Mouse (Mus musculus) spleen, postnatal 0 days (tissue): Measurements from ENCODE around the gene 4930516K23Rik. TPM values are rescaled to one million over a fixed set of nuclear protein-coding genes. Genes with fewer than 3 reads are reported as not detected.

Experiments
- polyA plus RNA-seq: library from polyadenylated mRNA; unstranded; fragments of >200 nt; fragmentation: Nextera tagmentation; extraction: Ambion mirVana; gene quantifications from 2 replicates; pipeline ENCODE4 v1.2.1, GENCODE M21; 2015

The 4930516K23Rik gene
- polyA plus RNA-seq = not detected in 2 replicates

DNA sequence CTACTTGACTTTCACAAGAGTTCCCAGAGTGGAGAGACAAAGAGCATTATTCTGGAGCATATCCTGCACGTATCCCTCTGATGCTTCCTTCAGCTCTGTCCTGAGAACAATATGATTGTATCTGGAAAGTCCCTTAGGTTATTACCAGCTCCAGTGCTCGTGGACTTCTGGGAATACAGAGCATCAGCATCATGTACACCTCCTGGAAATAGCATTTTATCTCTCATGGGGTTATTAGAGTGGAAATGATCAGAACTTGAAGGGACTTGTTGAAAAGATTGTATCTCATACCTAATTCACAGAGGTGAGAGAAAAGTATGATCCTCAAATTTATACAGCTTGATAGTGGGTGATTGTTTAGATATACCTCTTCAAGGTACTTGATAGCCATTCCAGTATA, at the start of gene 4930516K23Rik:
Gene 4930516K23Rik, minus strand, starts transcription at position 101 of the 400 bp plus-strand sequence.

DNA sequence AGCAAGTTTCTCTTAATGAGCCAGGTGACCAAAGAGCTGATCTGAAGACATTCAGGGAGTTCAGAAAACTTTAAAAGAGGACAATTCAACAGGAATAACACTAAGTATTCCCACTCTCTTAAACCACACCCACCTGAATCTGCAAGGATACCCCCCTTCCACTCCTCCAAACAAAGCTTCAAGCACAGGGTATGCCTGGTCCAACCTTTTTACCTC, 43.4 kb upstream of the 4930516K23Rik start, which contains the start of gene Olfr646:
Gene Olfr646, plus strand, starts transcription at position 117 of the 216 bp plus-strand sequence.

DNA sequence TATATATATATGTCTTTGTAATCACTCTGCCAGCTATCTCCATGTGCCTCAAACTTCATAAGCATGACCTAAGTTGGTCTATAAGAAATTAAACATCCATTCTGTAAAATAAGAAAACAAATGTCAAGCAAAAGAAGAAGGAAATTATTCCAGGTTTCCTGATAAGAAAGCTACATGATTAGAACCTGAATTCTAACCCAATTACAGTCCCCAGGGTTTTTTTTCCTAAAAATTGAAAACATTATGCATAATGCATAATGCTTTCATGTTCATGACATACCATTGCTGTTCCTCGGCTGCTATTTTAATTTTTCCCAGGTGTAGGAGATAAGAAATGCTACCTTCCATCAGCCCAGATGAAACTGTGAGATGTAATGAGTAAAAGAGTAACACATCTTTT, 24.1 kb upstream of the 4930516K23Rik start, which contains the start of gene Olfr645:
Gene Olfr645, minus strand, starts transcription at position 101 of the 400 bp plus-strand sequence.

DNA sequence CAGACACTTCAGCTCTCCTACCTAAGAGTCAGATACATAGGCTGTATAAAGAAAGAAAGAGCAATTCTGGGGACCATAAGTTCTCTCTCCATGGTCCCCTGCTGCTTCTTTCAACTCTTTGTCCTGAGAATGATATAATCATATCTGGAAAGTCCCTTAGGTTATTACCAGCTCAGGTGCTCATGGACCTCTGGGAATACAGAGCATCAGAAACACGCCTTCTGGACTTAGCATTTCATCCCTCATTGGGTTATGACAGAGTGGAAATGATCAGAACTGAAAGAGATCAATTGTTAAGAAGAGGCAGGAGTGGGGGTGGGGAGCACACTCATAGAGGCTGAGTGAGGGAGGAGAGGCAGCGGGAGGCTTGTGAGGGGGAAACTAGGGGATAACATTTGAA, 10.5 kb upstream of the 4930516K23Rik start, which contains the start of gene Olfr644:
Gene Olfr644, minus strand, starts transcription at position 101 of the 400 bp plus-strand sequence.

DNA sequence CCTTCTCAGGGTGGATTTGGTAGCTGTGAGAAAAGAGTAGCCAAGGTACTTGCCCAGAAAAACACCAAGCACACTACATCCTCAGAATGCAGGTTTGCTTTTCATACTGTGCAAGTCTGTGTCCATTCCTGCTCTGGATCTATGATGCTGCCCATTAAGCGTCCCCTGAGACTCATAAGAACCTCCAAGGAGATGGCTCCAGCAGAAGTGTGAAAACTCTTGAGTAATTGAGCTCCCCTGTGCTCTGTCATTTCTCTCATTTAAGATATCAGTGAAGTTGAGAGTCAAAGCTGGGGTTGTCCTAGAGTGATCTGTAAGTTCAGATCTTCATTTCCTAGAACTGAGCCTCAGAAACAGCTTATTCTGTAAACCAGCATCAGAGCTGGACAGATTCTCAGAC, 8.7 kb downstream of the 4930516K23Rik start, which contains the start of gene Olfr642:
Gene Olfr642, minus strand, starts transcription at position 101 of the 400 bp plus-strand sequence.

DNA sequence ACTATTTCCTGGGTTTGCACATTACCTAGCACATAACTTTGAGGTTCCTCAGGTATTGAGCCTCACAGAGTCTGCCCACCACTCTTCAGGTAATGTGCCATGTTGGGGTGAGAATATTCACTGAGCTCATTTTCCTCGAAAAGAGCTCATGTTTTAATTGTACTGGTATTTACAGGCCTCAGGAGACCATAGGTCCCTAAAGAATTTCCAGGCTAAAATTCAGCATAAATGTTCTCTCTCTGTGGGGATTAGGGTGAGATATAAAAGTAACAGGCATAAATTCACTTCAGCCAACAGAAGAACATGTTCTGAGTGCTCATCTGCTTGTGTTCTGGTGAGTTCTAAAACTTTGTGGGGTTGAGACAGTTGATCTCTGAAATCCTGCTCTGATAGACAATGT, 26.1 kb downstream of the 4930516K23Rik start, which contains the start of gene Olfr641:
Gene Olfr641, plus strand, starts transcription at position 301 of the 400 bp plus-strand sequence.

DNA sequence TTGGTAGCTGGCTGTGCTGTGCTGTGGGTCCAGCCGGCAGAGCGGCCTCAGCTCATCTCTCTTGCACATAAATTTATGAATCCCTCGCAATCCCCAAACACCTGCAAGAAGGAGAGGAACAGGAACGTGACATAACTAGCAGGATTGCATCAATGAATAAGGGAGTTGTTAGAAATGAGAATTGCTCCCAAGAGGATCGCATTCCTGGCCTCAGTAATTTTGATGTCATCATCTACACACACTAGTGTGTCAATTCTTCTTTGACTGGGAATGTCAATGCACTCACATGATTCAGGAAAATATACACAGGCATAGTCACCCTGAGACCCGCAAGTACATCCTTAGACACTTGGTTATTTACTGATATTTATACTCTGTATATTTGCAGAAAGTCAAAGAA, 35.8 kb downstream of the 4930516K23Rik start, which contains the start of gene Olfr640:
Gene Olfr640, minus strand, starts transcription at position 101 of the 400 bp plus-strand sequence.

DNA sequence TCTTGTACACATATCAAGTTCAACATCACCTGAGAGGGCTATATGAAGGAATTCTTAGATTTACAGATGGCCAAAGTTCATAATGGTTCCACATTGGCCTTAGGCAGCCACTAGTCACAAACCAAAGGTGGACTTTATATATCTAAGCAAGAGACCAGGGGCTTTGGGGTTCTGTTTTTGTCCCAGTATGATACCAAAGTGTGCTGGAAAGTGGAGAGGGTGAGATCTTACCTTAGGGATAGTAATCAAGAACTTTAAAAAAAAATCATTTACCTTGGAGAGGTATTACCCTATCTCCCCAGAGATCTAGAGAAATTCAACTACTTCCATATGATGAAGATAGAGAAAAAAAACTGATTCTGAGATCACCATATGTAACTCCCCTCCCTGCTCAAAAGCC, 44.0 kb downstream of the 4930516K23Rik start, which contains the start of gene Olfr639:
Gene Olfr639, minus strand, starts transcription at position 101 of the 400 bp plus-strand sequence.

Other genes with a start within 250 kb of the 4930516K23Rik start
- 27,857 and 31,285 TPM in 2 replicates for gene Hbb-bt, start 247.4 kb downstream of the 4930516K23Rik start, polyA plus RNA-seq
- 96,477 and 101,005 TPM in 2 replicates for gene Hbb-bs, start 233.3 kb downstream of the 4930516K23Rik start, polyA plus RNA-seq
- gene Hbb-bh2, start 220.9 kb downstream of the 4930516K23Rik start, polyA plus RNA-seq = not detected in 2 replicates
- 1.3 and 1.9 TPM in 2 replicates for gene Hbb-bh1, start 218.3 kb downstream of the 4930516K23Rik start, polyA plus RNA-seq
- 2.9 and 3.0 TPM in 2 replicates for gene Hbb-y, start 208.2 kb downstream of the 4930516K23Rik start, polyA plus RNA-seq
- not detected in 2 replicates for gene Olfr66, start 175.2 kb downstream of the 4930516K23Rik start, polyA plus RNA-seq
- 0.02 TPM in 1 of 2 replicates, not detected in the other for gene Olfr64, start 167.0 kb downstream of the 4930516K23Rik start, polyA plus RNA-seq
- gene Olfr65, start 158.0 kb downstream of the 4930516K23Rik start, polyA plus RNA-seq = not detected in 2 replicates
- gene Olfr631, start 132.6 kb downstream of the 4930516K23Rik start, polyA plus RNA-seq = not detected in 2 replicates
- gene Olfr632, start 127.1 kb downstream of the 4930516K23Rik start, polyA plus RNA-seq = 0.07 TPM in 1 of 2 replicates, not detected in the other
- not detected in 2 replicates for gene Olfr633, start 117.0 kb downstream of the 4930516K23Rik start, polyA plus RNA-seq
- gene Olfr635, start 90.3 kb downstream of the 4930516K23Rik start, polyA plus RNA-seq = not detected in 2 replicates
- gene Olfr638, start 62.7 kb downstream of the 4930516K23Rik start, polyA plus RNA-seq = not detected in 2 replicates
- gene Olfr639, start 44.1 kb downstream of the 4930516K23Rik start, polyA plus RNA-seq = not detected in 2 replicates
- not detected in 2 replicates for gene Olfr640, start 35.9 kb downstream of the 4930516K23Rik start, polyA plus RNA-seq
- not detected in 2 replicates for gene Olfr641, start 26.0 kb downstream of the 4930516K23Rik start, polyA plus RNA-seq
- gene Olfr642, start 8.8 kb downstream of the 4930516K23Rik start, polyA plus RNA-seq = not detected in 2 replicates
- gene Olfr644, start 10.4 kb upstream of the 4930516K23Rik start, polyA plus RNA-seq = not detected in 2 replicates
- not detected in 2 replicates for gene Olfr645, start 24.0 kb upstream of the 4930516K23Rik start, polyA plus RNA-seq
- not detected in 2 replicates for gene Olfr646, start 43.4 kb upstream of the 4930516K23Rik start, polyA plus RNA-seq
- not detected in 2 replicates for gene Ubqln5, start 68.4 kb upstream of the 4930516K23Rik start, polyA plus RNA-seq
- gene Olfr643, start 76.0 kb upstream of the 4930516K23Rik start, polyA plus RNA-seq = not detected in 2 replicates
- not detected in 2 replicates for gene Ubqln3, start 81.8 kb upstream of the 4930516K23Rik start, polyA plus RNA-seq
- not detected in 2 replicates for gene Ubqlnl, start 89.1 kb upstream of the 4930516K23Rik start, polyA plus RNA-seq
- 0.07 TPM in 1 of 2 replicates, not detected in the other for gene Olfm5, start 103.4 kb upstream of the 4930516K23Rik start, polyA plus RNA-seq
- gene Olfr648, start 121.9 kb upstream of the 4930516K23Rik start, polyA plus RNA-seq = 0.08 and 0.15 TPM in 2 replicates
- gene Olfr649, start 134.5 kb upstream of the 4930516K23Rik start, polyA plus RNA-seq = not detected in 2 replicates
- gene Trim6, start 157.3 kb upstream of the 4930516K23Rik start, polyA plus RNA-seq = 0.65 and 1.2 TPM in 2 replicates
- 5.6 and 7.4 TPM in 2 replicates for gene Trim34a, start 183.0 kb upstream of the 4930516K23Rik start, polyA plus RNA-seq
- 2.3 and 2.9 TPM in 2 replicates for gene Trim5, start 226.6 kb upstream of the 4930516K23Rik start, polyA plus RNA-seq